Mouse (Mus musculus): ENCODE data around the gene Pdcd10. TPM values are rescaled to one million over a fixed set of nuclear protein-coding genes. Genes with fewer than 3 reads are reported as not detected.

The Pdcd10 gene
- total RNA-seq, 2 experiments from 2014 or later: 51.6 to 63.3 TPM

DNA sequence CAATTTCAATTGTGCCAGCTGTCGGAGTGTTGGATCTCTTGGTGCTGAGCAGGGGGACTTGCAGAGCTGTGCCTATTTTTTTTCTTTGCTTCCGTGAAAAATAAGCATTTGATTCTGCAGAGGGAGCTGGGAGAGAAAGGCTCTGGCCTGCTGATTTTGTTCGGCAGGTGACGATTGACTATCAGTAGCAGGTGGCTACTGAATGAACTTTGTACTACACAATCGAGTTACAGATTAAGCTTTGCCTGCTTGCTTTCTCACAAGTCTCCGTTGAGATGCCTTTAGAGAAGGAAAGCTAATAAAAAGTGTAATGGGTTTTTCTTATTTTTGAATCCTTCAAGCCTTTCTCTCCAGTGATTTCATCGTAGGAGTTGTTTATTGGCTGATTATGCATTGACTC, 81.5 kb downstream of the Pdcd10 start:
- no peak for DNase-seq (ENCODE audit: low spot score in 2 of 2)

DNA sequence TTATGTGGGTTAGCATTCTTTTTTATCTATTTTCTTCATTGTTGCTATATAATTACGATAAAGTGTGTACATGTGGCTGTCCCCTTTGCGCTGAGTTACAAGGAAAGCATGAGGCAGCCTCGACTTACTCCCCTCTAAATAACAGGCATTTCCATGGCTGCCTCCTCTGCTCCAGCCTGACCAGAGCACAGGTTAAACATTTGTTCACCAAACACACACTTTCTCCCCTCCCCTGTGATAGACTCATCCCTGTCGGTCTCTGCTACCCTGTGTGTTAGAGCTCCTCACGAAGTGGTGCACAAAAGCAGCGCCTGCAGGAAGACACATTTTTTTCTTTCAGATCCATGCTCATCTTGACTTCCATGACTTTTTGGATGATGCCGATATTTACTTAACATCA, 82.0 kb downstream of the Pdcd10 start:
- no peak for DNase-seq (ENCODE audit: low spot score in 2 of 2)

DNA sequence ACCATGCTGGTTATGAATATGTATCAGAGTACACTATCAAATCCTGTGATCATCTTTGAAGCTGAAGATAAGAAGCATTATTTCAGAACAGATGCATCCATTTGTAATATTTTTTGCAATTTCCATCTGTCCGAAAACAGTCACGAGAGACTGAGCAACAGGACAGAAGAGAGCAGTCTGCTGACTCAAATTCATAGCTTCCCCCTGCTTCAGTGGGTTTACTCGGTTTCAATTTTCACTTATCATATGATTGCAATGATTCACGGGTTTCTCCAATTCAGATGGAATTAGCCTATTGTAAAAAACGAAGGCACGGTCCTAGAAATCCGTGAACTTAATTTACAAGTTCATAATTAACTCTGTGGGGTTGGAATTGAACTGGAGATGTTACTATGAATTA, 88.5 kb downstream of the Pdcd10 start:
- DNase-seq (ENCODE audit: low spot score in 2 of 2): no peak

Other genes starting within 250 kb of the Pdcd10 start
- not detected for gene Wdr49, start 74.7 kb downstream of the Pdcd10 start, total RNA-seq (2021)
- 1 to 10 TPM; 3.1 to 4.2 TPM for gene Serpini1, start 691 bp upstream of the Pdcd10 start, total RNA-seq (2021)
- gene Gm29133, start 191.3 kb upstream of the Pdcd10 start, total RNA-seq (2021): not detected

Measured in adrenal gland, adult 18-20 months (tissue).